Mouse (Mus musculus): ENCODE data around the gene Stau1. TPM values are rescaled to one million over a fixed set of nuclear protein-coding genes. Genes with fewer than 3 reads are reported as not detected.

Gene Stau1
- polyA plus RNA-seq, 1 experiment from 2014 or later = 34.9 TPM

DNA sequence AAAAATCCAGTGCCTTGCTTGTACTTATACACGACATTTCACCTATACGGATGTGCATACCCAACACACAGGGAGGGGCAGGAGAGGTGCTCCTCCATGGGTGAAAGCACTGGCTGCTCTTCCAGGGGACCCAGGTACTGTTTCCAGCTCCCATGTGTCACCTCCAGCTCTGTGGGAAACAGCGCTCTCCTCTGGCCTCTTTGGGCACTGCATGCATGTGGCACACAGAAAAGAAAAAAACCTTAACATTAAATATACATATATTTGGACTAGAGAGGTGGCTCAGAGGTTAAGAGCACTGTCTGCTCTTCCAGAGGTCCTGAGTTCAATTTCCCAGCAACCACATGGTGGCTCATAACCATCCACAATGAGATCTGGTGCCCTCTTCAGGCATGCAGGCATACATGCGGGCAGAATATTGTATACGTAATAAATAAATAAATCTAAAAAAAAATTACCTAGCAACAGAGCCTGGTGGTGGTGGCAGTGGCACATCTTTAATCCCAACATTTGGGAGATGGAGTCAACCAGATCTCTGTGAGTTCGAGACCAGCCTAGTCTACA is 92.3 kb downstream of the Stau1 start:
- Histone ChIP-seq H3K4me2 (replicated peaks; ENCODE audit: low read depth) (no peak overlapping the region), H3K9ac (ENCODE audit: low read length) (no peak overlapping the region), H3K27ac (replicated peaks) (no peak overlapping the region), H3K4me1 (replicated peaks; ENCODE audit: control insufficient read depth, insufficient read depth) (no peaks in the 10 kb centered on the region), H3K36me3 (ENCODE audit: control insufficient read depth, insufficient read depth, low read length) (no peaks in the 10 kb centered on the region), H3K9me3 (ENCODE audit: control insufficient read depth, low read length) (no peaks in the 10 kb centered on the region), H3K27me3 (ENCODE audit: control insufficient read depth, insufficient read depth, low read length) (no peaks in the 10 kb centered on the region), H3K4me3 (ENCODE audit: low read depth, low read length) (no peak overlapping the region)
- no peak for DNase-seq (ENCODE audit: low spot score)
- no peak for ATAC-seq (ENCODE audit: low FRiP score, low TSS enrichment)
- WGBS = 89% methylated on average over 6 of the region's 6 CpGs
- 0 out of 2 replicates have a peak, but pooled peaks have one; percentile 34 for TF ChIP-seq CTCF (IDR thresholded peaks at IDR 0.05; ENCODE audit: low read depth)
- no peak for TF ChIP-seq EP300 (optimal IDR thresholded peaks at IDR 0.05)

DNA sequence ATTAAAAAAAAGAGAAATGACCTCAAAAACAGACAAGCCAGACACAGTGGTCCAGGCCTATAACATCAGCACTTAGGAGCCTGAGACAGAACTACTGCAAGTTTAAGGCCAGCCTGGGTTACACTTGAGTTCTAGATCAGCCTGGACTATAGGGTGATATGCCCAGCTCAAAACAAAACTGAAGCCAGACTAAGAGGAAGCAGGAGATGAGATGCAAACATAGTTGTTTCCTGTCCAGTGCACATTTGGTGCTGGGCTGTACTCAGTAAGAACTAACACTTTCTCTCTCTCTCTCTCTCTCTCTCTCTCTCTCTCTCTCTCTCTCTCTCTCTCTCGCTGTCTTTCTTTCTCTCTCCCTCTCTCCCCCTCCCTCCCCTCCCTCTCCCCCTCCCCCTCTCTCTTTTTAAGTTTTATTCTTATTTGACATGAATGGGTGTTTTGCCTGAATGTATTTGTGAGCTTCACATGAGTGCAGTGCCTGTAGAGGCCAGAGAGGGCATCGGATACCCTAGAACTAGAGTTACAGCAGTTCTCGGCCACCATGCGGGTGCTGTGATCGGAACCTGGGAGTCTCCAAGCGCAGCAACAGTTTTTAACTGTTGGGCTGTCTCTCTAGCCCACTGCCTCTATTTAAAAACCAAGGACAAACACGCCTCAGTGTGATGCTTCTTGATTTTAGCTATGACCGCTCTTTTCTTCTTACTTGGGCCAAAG is 95.2 kb downstream of the Stau1 start:
- ATAC-seq (ENCODE audit: low FRiP score, low TSS enrichment) (no peak), DNase-seq (ENCODE audit: low spot score) (no peak)
- no peak overlapping the region for H3K27ac ChIP-seq (replicated peaks)
- H3K9me3 ChIP-seq (ENCODE audit: control insufficient read depth, low read length) = no peaks in the 10 kb centered on the region
- 90% methylated on average over 8 of the region's 8 CpGs for WGBS
- no peaks in the 10 kb centered on the region for H3K4me1 ChIP-seq (replicated peaks; ENCODE audit: control insufficient read depth, insufficient read depth)
- H3K27me3 ChIP-seq (ENCODE audit: control insufficient read depth, insufficient read depth, low read length) = no peaks in the 10 kb centered on the region
- no peak overlapping the region for H3K9ac ChIP-seq (ENCODE audit: low read length)
- no peak overlapping the region for H3K4me2 ChIP-seq (replicated peaks; ENCODE audit: low read depth)
- 0 out of 2 replicates have a peak, but pooled peaks cover 2% of the 10 kb centered on the region for H3K36me3 ChIP-seq (ENCODE audit: control insufficient read depth, insufficient read depth, low read length)
- no peak for TF ChIP-seq EP300 (optimal IDR thresholded peaks at IDR 0.05)
- TF ChIP-seq CTCF (IDR thresholded peaks at IDR 0.05; ENCODE audit: low read depth) = no peak
- no peak overlapping the region for H3K4me3 ChIP-seq (ENCODE audit: low read depth, low read length)

DNA sequence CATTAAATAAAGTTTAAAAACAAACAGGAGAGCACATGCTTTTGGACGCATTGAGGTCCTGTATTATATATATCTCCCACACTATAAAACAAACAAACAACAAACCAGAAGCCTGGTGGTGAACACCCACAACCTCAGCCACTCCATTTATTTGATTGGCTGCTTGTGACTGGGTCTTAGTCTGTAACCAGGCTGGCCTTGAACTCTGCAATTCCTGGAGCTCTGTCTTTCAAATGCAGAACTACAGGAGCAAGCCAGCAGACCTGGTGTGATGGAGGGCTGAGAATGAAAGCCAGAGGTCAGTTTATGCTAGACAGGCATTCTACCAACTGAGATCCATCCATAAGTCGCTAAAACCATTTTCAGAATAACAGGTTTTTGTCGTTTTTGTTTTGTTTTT is 96.4 kb downstream of the Stau1 start:
- Histone ChIP-seq H3K36me3 (ENCODE audit: control insufficient read depth, insufficient read depth, low read length) (0 out of 2 replicates have a peak, but pooled peaks cover 2% of the 10 kb centered on the region), H3K4me1 (replicated peaks; ENCODE audit: control insufficient read depth, insufficient read depth) (no peaks in the 10 kb centered on the region), H3K4me2 (replicated peaks; ENCODE audit: low read depth) (no peak overlapping the region), H3K9ac (ENCODE audit: low read length) (no peak overlapping the region), H3K4me3 (ENCODE audit: low read depth, low read length) (no peak overlapping the region), H3K27me3 (ENCODE audit: control insufficient read depth, insufficient read depth, low read length) (no peaks in the 10 kb centered on the region), H3K27ac (replicated peaks) (no peak overlapping the region), H3K9me3 (ENCODE audit: control insufficient read depth, low read length) (no peaks in the 10 kb centered on the region)
- TF ChIP-seq EP300 (optimal IDR thresholded peaks at IDR 0.05) (no peak), CTCF (IDR thresholded peaks at IDR 0.05; ENCODE audit: low read depth) (no peak)
- no peak for ATAC-seq (ENCODE audit: low FRiP score, low TSS enrichment)
- 69% methylated on average over 3 of the region's 3 CpGs for WGBS
- no peak for DNase-seq (ENCODE audit: low spot score)

DNA sequence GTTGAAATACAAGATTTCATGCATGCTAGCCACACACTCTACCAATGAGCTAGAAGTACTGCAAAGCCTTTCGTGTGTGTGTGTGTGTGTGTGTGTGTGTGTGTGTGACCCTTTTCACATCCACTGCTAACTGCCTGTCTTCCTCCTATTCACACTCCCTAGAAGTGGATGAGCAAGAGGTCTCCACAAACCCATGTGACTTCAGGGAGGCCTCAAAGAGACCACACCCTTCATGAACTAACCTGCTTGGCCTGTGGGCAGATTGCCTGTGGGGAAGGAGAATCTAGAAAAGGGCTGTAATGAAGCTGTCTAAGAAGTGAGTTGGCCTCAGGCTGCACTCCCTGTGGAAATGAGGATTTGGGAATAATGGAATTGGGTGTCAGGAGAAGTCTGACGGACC is 96.9 kb downstream of the Stau1 start:
- Histone ChIP-seq H3K4me3 (ENCODE audit: low read depth, low read length) (no peak overlapping the region), H3K4me1 (replicated peaks; ENCODE audit: control insufficient read depth, insufficient read depth) (no peaks in the 10 kb centered on the region), H3K27ac (replicated peaks) (no peak overlapping the region), H3K9ac (ENCODE audit: low read length) (no peak overlapping the region), H3K9me3 (ENCODE audit: control insufficient read depth, low read length) (no peaks in the 10 kb centered on the region), H3K36me3 (ENCODE audit: control insufficient read depth, insufficient read depth, low read length) (peaks cover 6% of the 10 kb centered on the region; the same call in 1 of the 2 replicates), H3K27me3 (ENCODE audit: control insufficient read depth, insufficient read depth, low read length) (no peaks in the 10 kb centered on the region), H3K4me2 (replicated peaks; ENCODE audit: low read depth) (no peak overlapping the region)
- 73% methylated on average over 2 of the region's 2 CpGs for WGBS
- TF ChIP-seq EP300 (optimal IDR thresholded peaks at IDR 0.05) (no peak), CTCF (IDR thresholded peaks at IDR 0.05; ENCODE audit: low read depth) (no peak)
- DNase-seq (ENCODE audit: low spot score) (peak; percentile 20), ATAC-seq (ENCODE audit: low FRiP score, low TSS enrichment) (peak; percentile 26; the same call in 1 of the 2 replicates)

Other genes with a start within 250 kb of the Stau1 start
- gene Trp53rkb, start 203.8 kb downstream of the Stau1 start, polyA plus RNA-seq (2015; fragmentation: Nextera tagmentation; extraction: Ambion mirVana) = 3.8 and 4.8 TPM in 2 replicates
- 3.1 and 3.9 TPM in 2 replicates for gene Arfgef2, start 190.7 kb downstream of the Stau1 start, polyA plus RNA-seq (2015; fragmentation: Nextera tagmentation; extraction: Ambion mirVana)
- gene Cse1l, start 90.3 kb downstream of the Stau1 start, polyA plus RNA-seq (2015; fragmentation: Nextera tagmentation; extraction: Ambion mirVana) = 29.1 and 29.3 TPM in 2 replicates
- gene Ddx27, start 18.9 kb upstream of the Stau1 start, polyA plus RNA-seq (2015; fragmentation: Nextera tagmentation; extraction: Ambion mirVana) = 21.8 and 22.0 TPM in 2 replicates
- gene Znfx1, start 66.7 kb upstream of the Stau1 start, polyA plus RNA-seq (2015; fragmentation: Nextera tagmentation; extraction: Ambion mirVana) = 4.2 and 4.3 TPM in 2 replicates
- gene Kcnb1, start 193.9 kb upstream of the Stau1 start, polyA plus RNA-seq (2015; fragmentation: Nextera tagmentation; extraction: Ambion mirVana) = 1.6 and 1.9 TPM in 2 replicates
- 21.9 and 26.7 TPM in 2 replicates for gene Ptgis, start 244.3 kb upstream of the Stau1 start, polyA plus RNA-seq (2015; fragmentation: Nextera tagmentation; extraction: Ambion mirVana)

All from stomach, postnatal 0 days (tissue).